Mouse (Mus musculus) CH12.LX (cell line): ENCODE data around the gene Cnfn. TPM values are rescaled to one million over a fixed set of nuclear protein-coding genes. Genes with fewer than 3 reads are reported as not detected.

Experiments
- DNase-seq: peaks from one replicate; pipeline ENCODE4 v3.0.0-alpha.2; 2013; ENCODE audit errors: extremely low read depth
- H3K27ac ChIP-seq: 2 replicates; pipeline ENCODE4 v1.5.1; 2012; ENCODE audit warnings: low read depth, mild to moderate bottlenecking, control low read depth, moderate library complexity; ENCODE audit not compliant: insufficient read depth
- H3K27me3 ChIP-seq: replicated peaks from 2 replicates; pipeline ENCODE3; 2012; ENCODE audit warnings: inconsistent platforms
- H3K36me3 ChIP-seq, 2 experiments: replicated peaks in 1 of 2; 2 replicates each; pipeline versions ENCODE3 to v1.6.1; 2012; ENCODE audit warnings: inconsistent platforms in 1 of 2, low read length in 1 of 2, mild to moderate bottlenecking in 1 of 2, mixed read lengths in 1 of 2, moderate library complexity in 1 of 2; ENCODE audit not compliant: control insufficient read depth in 1 of 2, insufficient read depth in 1 of 2
- H3K4me1 ChIP-seq, 2 experiments: 2 replicates each; pipeline ENCODE4 v1.6.1; 2012; ENCODE audit warnings: inconsistent platforms in 1 of 2, moderate library complexity in 1 of 2; ENCODE audit not compliant: insufficient read depth in 2 of 2, control insufficient read depth in 1 of 2
- H3K4me2 ChIP-seq: 2 replicates; pipeline ENCODE4 v1.6.1; 2012; ENCODE audit warnings: low read depth, mild to moderate bottlenecking, control low read depth; ENCODE audit not compliant: poor library complexity, insufficient read depth, severe bottlenecking
- H3K4me3 ChIP-seq, 3 experiments: fragments of 150-350 bp in 1 of 3; sonication (generic) in 1 of 3; replicated peaks in 1 of 3; 2 replicates each; pipeline versions ENCODE3 to v1.5.1; 2011 to 2012; ENCODE audit warnings: low read depth in 2 of 3, low read length in 2 of 3, mild to moderate bottlenecking in 2 of 3, moderate library complexity in 2 of 3, control low read depth in 1 of 3, improper control_type of control experiment in 1 of 3, inconsistent platforms in 1 of 3, mixed read lengths in 1 of 3; ENCODE audit not compliant: poor library complexity in 1 of 3
- H3K79me2 ChIP-seq: replicated peaks from 2 replicates; pipeline ENCODE4 v1.6.1; 2012; ENCODE audit warnings: mild to moderate bottlenecking, moderate library complexity; ENCODE audit not compliant: control insufficient read depth, poor library complexity, insufficient read depth, severe bottlenecking; ENCODE audit errors: extremely low read depth
- H3K9ac ChIP-seq: 2 replicates; pipeline ENCODE4 v1.6.1; 2012; ENCODE audit warnings: low read depth, mild to moderate bottlenecking, control low read depth, moderate library complexity; ENCODE audit not compliant: insufficient read depth
- H3K9me3 ChIP-seq: replicated peaks from 2 replicates; pipeline ENCODE3; 2012; ENCODE audit warnings: low read length, inconsistent platforms, mixed read lengths
- CHD2 ChIP-seq: IDR thresholded peaks from 2 replicates; pipeline ENCODE4 v1.6.1; 2011; ENCODE audit warnings: low read length, improper control_type of control experiment
- CTCF ChIP-seq, 2 experiments: IDR thresholded peaks in 1 of 2; conservative IDR thresholded peaks in 1 of 2; 2 replicates each; pipeline ENCODE4 v1.5.1; 2011 to 2012; ENCODE audit warnings: low read depth in 2 of 2, low read length in 2 of 2, improper control_type of control experiment in 1 of 2, inconsistent platforms in 1 of 2, mild to moderate bottlenecking in 1 of 2, moderate library complexity in 1 of 2
- E2F4 ChIP-seq: IDR thresholded peaks from 2 replicates; pipeline ENCODE4 v1.6.1; 2011; ENCODE audit warnings: low read depth, low read length, improper control_type of control experiment; ENCODE audit not compliant: insufficient replicate concordance
- ELF1 ChIP-seq: IDR thresholded peaks from 2 replicates; pipeline ENCODE4 v1.6.1; 2014; ENCODE audit warnings: low read depth, mild to moderate bottlenecking, inconsistent platforms, low read length, improper control_type of control experiment
- GABPA ChIP-seq: IDR thresholded peaks from 2 replicates; pipeline ENCODE4 v1.6.1; 2012; ENCODE audit warnings: low read depth, low read length, improper control_type of control experiment, inconsistent platforms; ENCODE audit not compliant: insufficient replicate concordance
- IRF4 ChIP-seq: IDR thresholded peaks from 2 replicates; pipeline ENCODE4 v1.6.1; 2014; ENCODE audit warnings: low read depth, mild to moderate bottlenecking, inconsistent platforms, low read length, improper control_type of control experiment
- JUND ChIP-seq: conservative IDR thresholded peaks from 2 replicates; pipeline ENCODE4 v1.6.1; 2011; ENCODE audit warnings: low read depth, low read length, improper control_type of control experiment
- KAT2A ChIP-seq: IDR thresholded peaks from 2 replicates; pipeline ENCODE4 v1.6.1; 2012; ENCODE audit warnings: low read length, improper control_type of control experiment, inconsistent platforms; ENCODE audit not compliant: insufficient replicate concordance
- MAX ChIP-seq: IDR thresholded peaks from 2 replicates; pipeline ENCODE4 v1.6.1; 2011; ENCODE audit warnings: low read length, improper control_type of control experiment
- MEF2A ChIP-seq: IDR thresholded peaks from 2 replicates; pipeline ENCODE4 v1.6.1; 2014; ENCODE audit warnings: low read depth, mild to moderate bottlenecking, inconsistent platforms, low read length, improper control_type of control experiment, borderline replicate concordance
- MYC ChIP-seq: IDR thresholded peaks from 2 replicates; pipeline ENCODE4 v1.6.1; 2011; ENCODE audit warnings: low read depth, mild to moderate bottlenecking, improper control_type of control experiment, low read length
- NRF1 ChIP-seq: IDR thresholded peaks from 2 replicates; pipeline ENCODE4 v1.6.1; 2014; ENCODE audit warnings: low read depth, mild to moderate bottlenecking, inconsistent platforms, low read length, improper control_type of control experiment, moderate library complexity
- RAD21 ChIP-seq: IDR thresholded peaks from 2 replicates; pipeline ENCODE4 v1.6.1; 2011; ENCODE audit warnings: low read depth, mild to moderate bottlenecking, low read length, improper control_type of control experiment, moderate library complexity
- RCOR1 ChIP-seq: conservative IDR thresholded peaks from 2 replicates; pipeline ENCODE4 v1.6.1; 2012; ENCODE audit warnings: low read depth, mild to moderate bottlenecking, inconsistent platforms, low read length, improper control_type of control experiment
- SIN3A ChIP-seq: IDR thresholded peaks from 2 replicates; pipeline ENCODE4 v1.6.1; 2012; ENCODE audit warnings: low read length, improper control_type of control experiment, inconsistent platforms
- SMC3 ChIP-seq: IDR thresholded peaks from 2 replicates; pipeline ENCODE4 v1.6.1; 2011; ENCODE audit warnings: low read depth, low read length, improper control_type of control experiment
- USF1 ChIP-seq: IDR thresholded peaks from 2 replicates; pipeline ENCODE4 v1.6.1; 2014; ENCODE audit warnings: low read depth, mild to moderate bottlenecking, inconsistent platforms, low read length, improper control_type of control experiment
- USF2 ChIP-seq: conservative IDR thresholded peaks from 2 replicates; pipeline ENCODE4 v1.6.1; 2011; ENCODE audit warnings: low read depth, low read length, improper control_type of control experiment
- ZC3H11A ChIP-seq: IDR thresholded peaks from 2 replicates; pipeline ENCODE4 v1.6.1; 2012; ENCODE audit warnings: low read depth, mild to moderate bottlenecking, inconsistent platforms, low read length, improper control_type of control experiment
- ZKSCAN1 ChIP-seq: IDR thresholded peaks from 2 replicates; pipeline ENCODE4 v1.6.1; 2012; ENCODE audit warnings: low read depth, inconsistent platforms, low read length, improper control_type of control experiment, borderline replicate concordance
- dilution Hi-C: fragments of 300-500 bp; cut with MboI; formaldehyde crosslinking; loops from 2 replicates; pipeline ENCODE4 v1.14.3; 2020; ENCODE audit warnings: low sequenced_read_pairs; ENCODE audit not compliant: extremely low pct_unique_long_range_greater_than_20kb, extremely low pct_ligation_motif_present
- in situ Hi-C: fragments of 300-500 bp; cut with MboI; formaldehyde crosslinking; loops from 3 replicates; pipeline ENCODE4 v1.14.3; 2019; ENCODE audit warnings: low sequenced_read_pairs, low pct_ligation_motif_present, low pct_unique_long_range_greater_than_20kb, mixed read lengths
- polyA plus RNA-seq: library from polyadenylated mRNA; unstranded; fragments of >175 nt; gene quantifications from 2 replicates; pipeline ENCODE4 v1.2.1, GENCODE M21; 2012; ENCODE audit warnings: low read depth; ENCODE audit not compliant: insufficient read length
- total RNA-seq, 2 experiments: library from RNA; depleted of rRNA; stranded (reverse); fragments of 300-350 nt in 1 of 2; fragments of >200 nt in 1 of 2; gene quantifications; 2 replicates each; pipeline ENCODE4 v1.2.3; 2012 to 2014

Cnfn gene
- total and polyA plus RNA-seq, 3 experiments, result not detected

DNA sequence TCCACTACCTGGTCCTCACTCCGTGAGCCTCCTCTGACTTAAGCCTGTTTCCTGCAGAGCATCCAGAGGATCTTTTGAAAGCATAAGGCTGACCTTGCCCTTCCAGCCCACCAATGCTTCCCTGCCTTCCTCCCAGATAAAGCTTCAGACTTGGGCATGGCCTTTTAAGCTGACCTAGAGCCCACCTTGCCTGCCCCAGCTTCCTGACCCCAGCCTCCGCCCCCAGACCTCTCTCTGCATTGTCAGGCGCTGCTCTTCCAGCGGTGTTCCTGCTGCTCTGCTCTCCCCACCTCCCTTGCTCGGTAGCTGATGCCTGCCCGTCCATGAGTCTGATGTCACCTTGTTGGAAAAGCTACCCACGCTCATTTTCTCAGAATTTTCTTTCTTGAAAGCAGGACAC is 23.3 kb upstream of the Cnfn start:
- dilution Hi-C loops, result no loop called here
- TF ChIP-seq ZC3H11A (no peak), SIN3A (no peak), SMC3 (no peak), ELF1 (no peak), USF1 (no peak), MEF2A (no peak)
- in situ Hi-C loops, result no loop called here
- DNase-seq, result no peak
- H3K4me1 ChIP-seq, result peaks cover 6 to 20% of the 10 kb centered on the region in 2 experiments; a peak in 3 of 4 replicates
- no peaks in the 10 kb centered on the region for H3K79me2 ChIP-seq
- H3K9ac ChIP-seq, result no peak overlapping the region
- H3K9me3 ChIP-seq, result no peaks in the 10 kb centered on the region
- H3K27ac ChIP-seq, result no peak overlapping the region
- no peak overlapping the region for H3K4me2 ChIP-seq
- no peaks in the 10 kb centered on the region for H3K27me3 ChIP-seq
- H3K4me3 ChIP-seq, result no peak overlapping the region
- peaks cover 7 to 22% of the 10 kb centered on the region in 2 experiments for H3K36me3 ChIP-seq

- Histone ChIP-seq H3K4me1 (peaks cover 6 to 26% of the 10 kb centered on the region in 2 experiments; a peak in 3 of 4 replicates), H3K4me3 (no peak overlapping the region), H3K4me2 (no peak overlapping the region), H3K79me2 (no peaks in the 10 kb centered on the region), H3K9me3 (no peaks in the 10 kb centered on the region), H3K9ac (no peak overlapping the region), H3K36me3 (peaks cover 9 to 31% of the 10 kb centered on the region in 2 experiments), H3K27ac (no peak overlapping the region)
- in situ Hi-C loops (no loop called here), dilution Hi-C loops (no loop called here)
- no peak for DNase-seq
- TF ChIP-seq JUND, result no peak
- TF ChIP-seq E2F4, result no peak
- no peak for TF ChIP-seq KAT2A
- TF ChIP-seq, all 38 proteins: peak for 0
- no peaks in the 10 kb centered on the region for H3K27me3 ChIP-seq
Observed at GRCm38 (mm10) chr7:25391856-25392453, 22.4 kb upstream of the Cnfn start.

DNA sequence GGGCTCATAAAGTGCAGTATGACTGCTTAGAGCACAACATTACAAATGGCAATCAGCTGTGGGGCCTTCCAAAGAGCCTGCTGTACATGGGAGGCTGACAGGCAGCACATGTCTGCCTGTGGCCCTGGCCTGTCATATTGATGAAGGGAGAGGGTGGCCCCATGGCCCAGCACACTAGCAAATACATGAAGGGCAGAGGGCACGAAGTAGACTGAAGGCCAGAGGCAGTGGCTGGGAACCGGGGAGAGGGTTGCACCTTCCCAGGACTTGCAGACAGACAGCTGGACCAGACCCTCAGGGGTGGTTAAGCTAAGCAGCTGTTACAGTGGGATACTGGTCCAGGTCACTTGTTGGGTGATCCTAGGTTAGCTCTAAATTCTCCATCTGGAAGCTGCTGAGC is 21.5 kb upstream of the Cnfn start:
- H3K27me3 ChIP-seq, result no peaks in the 10 kb centered on the region
- in situ Hi-C loops, result no loop called here
- TF ChIP-seq CTCF (conservative IDR thresholded peaks at IDR 0.05 in 1 of 2, IDR thresholded peaks at IDR 0.05 in 1 of 2; ENCODE audit: low read depth in 2 of 2, low read length in 2 of 2), result no peak
- no peak for TF ChIP-seq USF2
- no peak for TF ChIP-seq IRF4
- no peak for TF ChIP-seq RCOR1
- no peak for TF ChIP-seq SMC3
- TF ChIP-seq USF1, result no peak
- TF ChIP-seq E2F4, result no peak
- TF ChIP-seq MYC, result no peak
- TF ChIP-seq JUND, result no peak
- no peak for TF ChIP-seq RAD21
- no peak for TF ChIP-seq CHD2
- TF ChIP-seq KAT2A, result no peak
- no peak for TF ChIP-seq GABPA
- no peak for TF ChIP-seq NRF1
- TF ChIP-seq MAX, result no peak
- no peak for TF ChIP-seq ZC3H11A
- TF ChIP-seq ZKSCAN1, result no peak
- H3K4me1 ChIP-seq, result peaks cover 11 to 28% of the 10 kb centered on the region in 2 experiments; a peak in 3 of 4 replicates
- no peaks in the 10 kb centered on the region for H3K79me2 ChIP-seq
- no peak overlapping the region for H3K4me2 ChIP-seq
- H3K27ac ChIP-seq, result no peak overlapping the region
- no peak overlapping the region for H3K9ac ChIP-seq
- DNase-seq, result no peak
- dilution Hi-C loops, result no loop called here
- peaks cover 9 to 31% of the 10 kb centered on the region in 2 experiments for H3K36me3 ChIP-seq
- H3K4me3 ChIP-seq, result no peak overlapping the region
- no peaks in the 10 kb centered on the region for H3K9me3 ChIP-seq
